Mouse (Mus musculus) forebrain, embryonic 11.5 days (tissue): ENCODE results near the gene Ubap2l. TPM values are rescaled to one million over a fixed set of nuclear protein-coding genes. Genes with fewer than 3 reads are reported as not detected.
A peak's percentile ranks its signal among the peaks of the same experiment; 100 is the strongest.

ENCODE experiments used
- ATAC-seq: fragments of 200-750 bp; cut with Nextera tagmentation; replicated peaks from 2 replicates; pipeline ENCODE4 v1.8.0; 2017; ENCODE audit warnings: moderate TSS enrichment; ENCODE audit not compliant: low FRiP score
- DNase-seq: peaks from one replicate; pipeline ENCODE4 v3.0.0-alpha.2; 2017; ENCODE audit warnings: low spot score
- H3K27ac ChIP-seq: fragments of 300-500 bp; sonication (generic); 2 replicates; pipeline ENCODE4 v1.5.1; 2014; ENCODE audit warnings: low read depth, low read length
- H3K27me3 ChIP-seq: fragments of 300-500 bp; sonication (generic); 2 replicates; pipeline ENCODE4 v1.6.1; 2014; ENCODE audit warnings: mild to moderate bottlenecking, low read length, mixed read lengths; ENCODE audit not compliant: control insufficient read depth, insufficient read depth
- H3K36me3 ChIP-seq: fragments of 300-500 bp; sonication (generic); 2 replicates; pipeline ENCODE4 v1.6.1; 2014; ENCODE audit warnings: mild to moderate bottlenecking, low read length, moderate library complexity, mixed read lengths; ENCODE audit not compliant: control insufficient read depth, insufficient read depth
- H3K4me1 ChIP-seq: fragments of 300-500 bp; sonication (generic); replicated peaks from 2 replicates; pipeline ENCODE4 v1.6.1; 2014; ENCODE audit warnings: low read length, mixed read lengths; ENCODE audit not compliant: control insufficient read depth, insufficient read depth
- H3K4me2 ChIP-seq: fragments of 300-500 bp; sonication (generic); 2 replicates; pipeline ENCODE4 v1.6.1; 2014; ENCODE audit warnings: low read depth, mild to moderate bottlenecking, low read length, moderate library complexity, mixed read lengths; ENCODE audit not compliant: severe bottlenecking
- H3K4me3 ChIP-seq: fragments of 300-500 bp; sonication (generic); 2 replicates; pipeline ENCODE4 v1.5.1; 2014; ENCODE audit warnings: low read depth, low read length
- H3K9ac ChIP-seq: fragments of 300-500 bp; sonication (generic); 2 replicates; pipeline ENCODE4 v1.6.1; 2014; ENCODE audit warnings: low read length
- H3K9me3 ChIP-seq: fragments of 300-500 bp; sonication (generic); 2 replicates; pipeline ENCODE4 v1.6.1; 2016; ENCODE audit warnings: low read length, mixed read lengths; ENCODE audit not compliant: control insufficient read depth
- WGBS: fragments of 180-500 bp; shearing (Covaris S2); extraction: QIAGEN DNeasy Blood & Tissue Kit; methylation state at CpG from one replicate; pipeline ENCODE4 v1.1.7; 2014; 5-methylcytosine and 5-hydroxymethylcytosine counted together
- polyA plus RNA-seq: library from polyadenylated mRNA; unstranded; fragments of >200 nt; fragmentation: Nextera tagmentation; extraction: Ambion mirVana; gene quantifications from 2 replicates; pipeline ENCODE4 v1.2.1, GENCODE M21; 2014

The Ubap2l gene
- polyA plus RNA-seq, 1 experiment from 2014 or later: 253 TPM

DNA sequence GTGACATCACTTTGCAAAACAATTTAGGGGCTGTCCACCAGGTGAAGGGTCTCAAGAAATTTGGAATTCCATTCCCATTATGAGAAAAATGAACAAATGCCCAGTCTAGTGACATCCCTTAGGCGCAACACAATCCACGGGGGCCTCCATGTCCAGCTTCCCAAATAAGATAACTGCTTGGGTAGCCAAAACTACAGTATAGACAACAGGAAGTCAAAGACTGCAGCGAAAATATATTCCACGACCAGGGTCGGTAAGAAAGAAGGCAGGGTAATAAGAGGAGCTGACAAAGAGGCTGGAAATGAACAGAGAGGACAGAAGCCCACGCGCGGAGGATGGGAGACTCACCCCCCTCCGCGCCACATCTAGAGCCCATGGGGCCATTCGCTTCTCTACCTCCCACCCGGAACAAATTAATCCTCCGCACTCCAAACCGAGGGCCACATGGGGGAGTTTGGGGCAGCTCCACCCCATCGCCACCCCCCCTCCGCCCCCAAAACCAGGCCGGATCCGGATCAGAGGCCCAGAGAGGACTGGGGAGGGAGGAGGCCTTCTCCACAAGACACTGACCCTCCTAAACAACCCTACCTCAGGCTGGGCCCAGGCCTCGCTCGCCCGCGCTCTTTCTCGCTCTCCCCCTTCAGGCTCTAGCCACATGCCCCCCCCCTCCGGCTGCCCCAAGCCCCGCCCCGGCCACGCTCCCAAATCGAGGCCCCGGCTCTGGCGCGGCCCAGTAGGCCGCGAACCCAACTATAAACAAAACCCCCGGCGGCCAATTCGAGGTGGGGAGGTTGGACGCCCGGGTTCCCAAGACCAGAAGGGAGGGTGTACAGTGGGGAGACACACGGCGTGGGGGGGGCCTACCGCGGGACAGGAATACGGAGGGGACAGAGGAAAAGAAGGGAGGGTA lies 732 bp downstream of the Ubap2l start, which contains the start of gene 4933434E20Rik:
TSS of gene 4933434E20Rik (plus strand) at position 196 of the 910 bp plus-strand sequence.
- H3K4me3 ChIP-seq: peak within 1 kb of the TSS; percentile 90
- WGBS: under 1% methylated on average over 36 of the region's 43 CpGs

GRCm38 (mm10) chr3:90049691-90050090 lies 2.7 kb downstream of the Ubap2l start:
- ATAC-seq (no peak), DNase-seq (no peak)
- Histone ChIP-seq H3K27ac (no peak overlapping the region), H3K27me3 (no peaks in the 10 kb centered on the region), H3K4me3 (no peak overlapping the region), H3K4me2 (no peak overlapping the region), H3K36me3 (0 out of 2 replicates have a peak, but pooled peaks cover 2% of the 10 kb centered on the region), H3K9ac (no peak overlapping the region), H3K4me1 (peaks cover 3% of the 10 kb centered on the region; the same call in 1 of the 2 replicates), H3K9me3 (no peaks in the 10 kb centered on the region)
- WGBS: 76% methylated on average over 3 of the region's 3 CpGs

More for the DNA sequence above, 732 bp downstream of the Ubap2l start, which contains the start of gene 4933434E20Rik:
- Histone ChIP-seq H3K4me1 (peaks cover 3% of the 10 kb centered on the region; the same call in 1 of the 2 replicates), H3K4me2 (peak within 1 kb of the TSS; percentile 76), H3K9ac (peak within 1 kb of the TSS; percentile 93), H3K27me3 (no peaks in the 10 kb centered on the region), H3K27ac (peak within 1 kb of the TSS; percentile 87), H3K36me3 (no peaks in the 10 kb centered on the region; the same call in 1 of the 2 replicates), H3K9me3 (no peaks in the 10 kb centered on the region)
- ATAC-seq: peak; percentile 80
- peak; percentile 86 for DNase-seq

DNA sequence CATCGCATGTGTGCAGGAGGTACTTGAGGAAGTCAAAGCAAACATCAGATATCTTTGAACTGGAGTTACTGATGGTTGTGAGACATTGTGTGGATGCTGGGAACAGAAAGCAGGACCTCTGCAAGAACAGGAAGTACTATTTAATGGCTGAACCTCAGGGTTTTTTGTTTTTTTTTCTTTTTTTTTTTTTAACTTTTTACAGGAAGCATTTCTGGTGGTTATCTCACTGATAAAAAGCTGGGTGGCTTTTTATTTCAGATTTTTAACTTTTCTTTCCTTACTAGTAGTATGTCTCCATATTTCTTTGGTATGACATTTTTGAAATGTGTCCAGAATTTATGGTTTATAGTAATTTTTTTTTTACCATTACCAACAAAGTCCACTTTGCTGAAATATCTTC lies 16.2 kb downstream of the Ubap2l start:
- Histone ChIP-seq H3K27me3 (no peaks in the 10 kb centered on the region), H3K9me3 (no peaks in the 10 kb centered on the region), H3K27ac (no peak overlapping the region), H3K4me3 (no peak overlapping the region), H3K4me2 (no peak overlapping the region), H3K36me3 (peaks cover 10% of the 10 kb centered on the region; the same call in 1 of the 2 replicates), H3K4me1 (no peaks in the 10 kb centered on the region), H3K9ac (no peak overlapping the region)
- DNase-seq (no peak), ATAC-seq (no peak)
- 98% methylated on average over 1 of the region's 1 CpGs for WGBS

DNA sequence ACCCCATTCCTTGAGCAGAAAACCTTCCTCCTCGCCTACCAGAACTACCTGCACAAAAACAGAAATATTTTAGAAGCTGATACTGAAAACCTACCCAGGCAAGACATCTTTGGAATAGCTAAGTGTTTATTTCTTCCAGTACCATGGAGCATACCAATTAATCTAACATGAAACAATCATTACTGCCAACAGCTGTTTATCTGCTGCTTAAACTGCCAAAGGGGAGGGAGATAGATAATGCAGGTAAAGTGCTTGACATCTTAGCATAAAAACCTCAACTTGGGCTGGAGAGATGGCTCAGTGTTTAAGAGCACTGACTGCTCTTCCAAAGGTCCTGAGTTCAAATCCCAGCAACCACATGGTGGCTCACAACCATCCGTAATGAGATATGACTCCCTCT lies 17.8 kb downstream of the Ubap2l start:
- 89% methylated on average over 2 of the region's 2 CpGs for WGBS
- Histone ChIP-seq H3K4me1 (no peaks in the 10 kb centered on the region), H3K9me3 (no peaks in the 10 kb centered on the region), H3K4me3 (no peak overlapping the region), H3K27me3 (no peaks in the 10 kb centered on the region), H3K36me3 (peaks cover 10% of the 10 kb centered on the region; the same call in 1 of the 2 replicates), H3K4me2 (no peak overlapping the region), H3K9ac (no peak overlapping the region), H3K27ac (no peak overlapping the region)
- ATAC-seq (no peak), DNase-seq (no peak)

GRCm38 (mm10) chr3:90016626-90017025 lies 35.8 kb downstream of the Ubap2l start:
- DNase-seq (no peak), ATAC-seq (no peak)
- H3K27me3 ChIP-seq: no peaks in the 10 kb centered on the region
- no peak overlapping the region for H3K27ac ChIP-seq
- no peak overlapping the region for H3K4me2 ChIP-seq
- no peaks in the 10 kb centered on the region for H3K4me1 ChIP-seq
- 92% methylated on average over 4 of the region's 4 CpGs for WGBS
- no peak overlapping the region for H3K9ac ChIP-seq
- peaks cover 27% of the 10 kb centered on the region for H3K36me3 ChIP-seq
- no peaks in the 10 kb centered on the region for H3K9me3 ChIP-seq
- no peak overlapping the region for H3K4me3 ChIP-seq

GRCm38 (mm10) chr3:90010291-90010690 lies 42.1 kb downstream of the Ubap2l start:
- 92% methylated on average over 2 of the region's 2 CpGs for WGBS

DNA sequence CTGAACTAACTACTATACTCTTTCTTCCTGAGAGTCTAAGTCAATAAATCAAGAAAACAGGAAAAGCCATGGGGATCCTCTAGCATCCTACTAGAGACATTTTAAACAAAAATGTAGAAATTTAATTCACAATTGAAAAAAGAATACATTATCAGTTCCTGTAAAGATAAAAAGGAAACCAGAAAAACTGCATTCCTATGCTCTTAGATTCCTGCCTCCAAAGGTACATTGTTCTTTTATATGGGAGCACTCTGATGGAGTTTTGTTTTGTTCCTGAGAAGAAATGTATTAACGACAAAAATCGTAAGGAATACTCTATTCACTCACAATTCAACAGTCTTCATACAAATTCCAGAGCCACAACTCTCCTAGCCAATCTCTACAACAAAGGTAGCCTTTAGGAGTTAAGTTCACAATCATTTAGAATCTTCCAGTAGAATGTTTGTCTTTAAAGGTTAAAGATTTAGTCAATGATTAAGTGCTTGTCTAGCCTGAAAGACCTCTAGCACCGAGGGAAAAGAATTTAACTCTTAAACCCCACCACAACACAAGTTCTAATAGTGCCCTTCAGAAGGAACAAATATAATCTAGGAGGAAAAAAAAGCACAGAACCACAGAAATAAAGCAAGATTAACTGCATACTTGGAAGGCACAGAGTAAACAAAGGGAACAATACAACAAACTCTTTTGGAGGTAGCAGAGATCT lies 48.2 kb downstream of the Ubap2l start:
- Histone ChIP-seq H3K4me3 (no peak overlapping the region), H3K27me3 (no peaks in the 10 kb centered on the region), H3K27ac (no peak overlapping the region), H3K9me3 (no peaks in the 10 kb centered on the region), H3K36me3 (peaks cover 14% of the 10 kb centered on the region; the same call in 1 of the 2 replicates), H3K4me2 (no peak overlapping the region), H3K9ac (no peak overlapping the region), H3K4me1 (no peaks in the 10 kb centered on the region)
- ATAC-seq: no peak
- WGBS: 83% methylated on average over 3 of the region's 3 CpGs
- DNase-seq: no peak

More at GRCm38 (mm10) chr3:90010291-90010690, 42.1 kb downstream of the Ubap2l start:
- peaks cover 27% of the 10 kb centered on the region for H3K36me3 ChIP-seq
- H3K9ac ChIP-seq: no peak overlapping the region
- DNase-seq (no peak), ATAC-seq (no peak)
- H3K4me1 ChIP-seq: no peaks in the 10 kb centered on the region
- H3K27me3 ChIP-seq: no peaks in the 10 kb centered on the region
- H3K4me2 ChIP-seq: no peak overlapping the region
- H3K9me3 ChIP-seq: no peaks in the 10 kb centered on the region
- no peak overlapping the region for H3K27ac ChIP-seq
- no peak overlapping the region for H3K4me3 ChIP-seq

DNA sequence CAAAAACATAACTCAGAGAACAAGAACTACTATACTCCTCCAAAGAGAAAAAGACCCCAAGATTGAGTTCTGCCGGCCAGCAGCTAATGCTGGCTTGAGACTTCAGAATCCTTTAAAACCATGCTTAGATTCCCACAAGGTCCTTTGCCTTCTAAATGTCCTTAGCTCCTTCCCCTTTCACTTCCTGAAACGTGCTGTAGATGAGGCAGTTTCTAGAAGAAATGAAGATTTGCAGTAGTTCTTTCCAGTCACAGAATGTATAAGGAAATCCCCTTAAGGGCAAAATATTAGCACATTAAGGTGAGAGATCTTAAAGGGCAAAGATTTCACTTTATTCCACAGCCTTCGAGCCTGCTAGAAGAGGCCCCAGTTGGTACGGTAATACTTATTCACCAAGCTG lies 52.6 kb downstream of the Ubap2l start:
- no peak for ATAC-seq
- H3K4me3 ChIP-seq: no peak overlapping the region
- no peaks in the 10 kb centered on the region for H3K27me3 ChIP-seq
- DNase-seq: no peak
- 82% methylated on average over 4 of the region's 4 CpGs for WGBS
- H3K9ac ChIP-seq: no peak overlapping the region
- no peak overlapping the region for H3K4me2 ChIP-seq
- no peak overlapping the region for H3K27ac ChIP-seq
- H3K9me3 ChIP-seq: no peaks in the 10 kb centered on the region
- no peaks in the 10 kb centered on the region for H3K4me1 ChIP-seq
- H3K36me3 ChIP-seq: peaks cover 4% of the 10 kb centered on the region; the same call in 1 of the 2 replicates
